Mouse (Mus musculus): ENCODE data around the gene Zfp40. TPM values are rescaled to one million over a fixed set of nuclear protein-coding genes. Genes with fewer than 3 reads are reported as not detected.
A peak's percentile ranks its signal among the peaks of the same experiment; 100 is the strongest.
"Not testable (repeated sequence)": the region's sequence is repeated elsewhere in the genome, so short reads cannot be mapped to it uniquely, and the experiment has no call there.

Zfp40 gene
- total RNA-seq (2014; rRNA removed; ENCODE audit: low replicate concordance) (3.4 and 4.8 TPM in 2 replicates), polyA plus RNA-seq (2015; fragmentation: Nextera tagmentation; extraction: Ambion mirVana) (6.1 and 7.1 TPM in 2 replicates)

- TF ChIP-seq CTCF (IDR thresholded peaks at IDR 0.05; ENCODE audit: low read depth) = no peak
- TF ChIP-seq EP300 (IDR thresholded peaks at IDR 0.05; ENCODE audit: low read depth) = no peak
- Histone ChIP-seq H3K27ac (ENCODE audit: low read depth) (peak within 1 kb of the TSS; percentile 87), H3K4me1 (ENCODE audit: control insufficient read depth, insufficient read depth) (peaks cover 7% of the 10 kb centered on the region; the same call in 1 of the 2 replicates), H3K36me3 (replicated peaks; ENCODE audit: control insufficient read depth, insufficient read depth, low read length) (0 out of 2 replicates have a peak, but pooled peaks cover 3% of the 10 kb centered on the region), H3K4me2 (ENCODE audit: low read depth, low read length) (peak within 1 kb of the TSS; percentile 79), H3K27me3 (ENCODE audit: control insufficient read depth, insufficient read depth, low read length) (no peaks in the 10 kb centered on the region), H3K9ac (replicated peaks; ENCODE audit: low read depth, low read length) (peak within 1 kb of the TSS; percentile 83), H3K4me3 (ENCODE audit: low read depth, low read length) (peak within 1 kb of the TSS; percentile 90), H3K9me3 (replicated peaks; ENCODE audit: control insufficient read depth, low read length) (no peaks in the 10 kb centered on the region)
- ATAC-seq (ENCODE audit: insufficient read depth, low read depth) = peak; percentile 100
- WGBS = 4% methylated on average over 27 of the region's 27 CpGs
- peak; percentile 88 for DNase-seq (ENCODE audit: low spot score)
These were observed at the start of gene Zfp40 for GRCm38 (mm10) chr17:23192453-23193379. Zfp40 (minus strand) TSS chr17:23193252.

GRCm38 (mm10) chr17:23218320-23218719, 25.3 kb upstream of the Zfp40 start:
- TF ChIP-seq EP300 (IDR thresholded peaks at IDR 0.05; ENCODE audit: low read depth) = no peak
- no peak for TF ChIP-seq CTCF (IDR thresholded peaks at IDR 0.05; ENCODE audit: low read depth)
- WGBS = 72% methylated on average over 2 of the region's 2 CpGs
- ATAC-seq (ENCODE audit: insufficient read depth, low read depth) = no peak
- H3K9ac ChIP-seq (replicated peaks; ENCODE audit: low read depth, low read length) = no peak overlapping the region
- no peaks in the 10 kb centered on the region for H3K36me3 ChIP-seq (replicated peaks; ENCODE audit: control insufficient read depth, insufficient read depth, low read length)
- no peaks in the 10 kb centered on the region for H3K4me1 ChIP-seq (ENCODE audit: control insufficient read depth, insufficient read depth)
- no peak overlapping the region for H3K27ac ChIP-seq (ENCODE audit: low read depth)
- no peaks in the 10 kb centered on the region for H3K27me3 ChIP-seq (ENCODE audit: control insufficient read depth, insufficient read depth, low read length)
- H3K4me2 ChIP-seq (ENCODE audit: low read depth, low read length) = no peak overlapping the region
- DNase-seq (ENCODE audit: low spot score) = no peak
- H3K9me3 ChIP-seq (replicated peaks; ENCODE audit: control insufficient read depth, low read length) = no peaks in the 10 kb centered on the region
- H3K4me3 ChIP-seq (ENCODE audit: low read depth, low read length) = no peak overlapping the region

GRCm38 (mm10) chr17:23199856-23200255, 6.8 kb upstream of the Zfp40 start:
- H3K27ac ChIP-seq (ENCODE audit: low read depth); H3K4me2 ChIP-seq (ENCODE audit: low read depth, low read length); H3K4me1 ChIP-seq (ENCODE audit: control insufficient read depth, insufficient read depth); DNase-seq (ENCODE audit: low spot score); H3K27me3 ChIP-seq (ENCODE audit: control insufficient read depth, insufficient read depth, low read length); ATAC-seq (ENCODE audit: insufficient read depth, low read depth); H3K4me3 ChIP-seq (ENCODE audit: low read depth, low read length); H3K9me3 ChIP-seq (replicated peaks; ENCODE audit: control insufficient read depth, low read length); H3K36me3 ChIP-seq (replicated peaks; ENCODE audit: control insufficient read depth, insufficient read depth, low read length); H3K9ac ChIP-seq (replicated peaks; ENCODE audit: low read depth, low read length): not testable (repeated sequence)
- peak; percentile 53 for TF ChIP-seq CTCF (IDR thresholded peaks at IDR 0.05; ENCODE audit: low read depth)
- 3% methylated on average over 1 of the region's 1 CpGs for WGBS

- Histone ChIP-seq H3K4me2 (ENCODE audit: low read depth, low read length) (peak overlapping the region; percentile 62), H3K9me3 (replicated peaks; ENCODE audit: control insufficient read depth, low read length) (no peaks in the 10 kb centered on the region), H3K36me3 (replicated peaks; ENCODE audit: control insufficient read depth, insufficient read depth, low read length) (0 out of 2 replicates have a peak, but pooled peaks cover 3% of the 10 kb centered on the region), H3K27ac (ENCODE audit: low read depth) (peak overlapping the region; percentile 27; the same call in 1 of the 2 replicates), H3K4me3 (ENCODE audit: low read depth, low read length) (peak overlapping the region; percentile 90), H3K4me1 (ENCODE audit: control insufficient read depth, insufficient read depth) (peaks cover 7% of the 10 kb centered on the region; the same call in 1 of the 2 replicates), H3K27me3 (ENCODE audit: control insufficient read depth, insufficient read depth, low read length) (no peaks in the 10 kb centered on the region), H3K9ac (replicated peaks; ENCODE audit: low read depth, low read length) (peak overlapping the region; percentile 50; the same call in 1 of the 2 replicates)
- peak; percentile 65 for DNase-seq (ENCODE audit: low spot score)
- TF ChIP-seq CTCF (IDR thresholded peaks at IDR 0.05; ENCODE audit: low read depth) = no peak
- TF ChIP-seq EP300 (IDR thresholded peaks at IDR 0.05; ENCODE audit: low read depth) = no peak
- peak; percentile 92 for ATAC-seq (ENCODE audit: insufficient read depth, low read depth)
- WGBS = 0% methylated on average over 11 of the region's 11 CpGs
These were observed 389 bp upstream of the Zfp40 start for GRCm38 (mm10) chr17:23193441-23193840.

- H3K27ac ChIP-seq (ENCODE audit: low read depth) = no peak overlapping the region
- no peak overlapping the region for H3K4me2 ChIP-seq (ENCODE audit: low read depth, low read length)
- H3K4me3 ChIP-seq (ENCODE audit: low read depth, low read length) = no peak overlapping the region
- no peaks in the 10 kb centered on the region for H3K27me3 ChIP-seq (ENCODE audit: control insufficient read depth, insufficient read depth, low read length)
- TF ChIP-seq CTCF (IDR thresholded peaks at IDR 0.05; ENCODE audit: low read depth) = no peak
- TF ChIP-seq EP300 (IDR thresholded peaks at IDR 0.05; ENCODE audit: low read depth) = no peak
- H3K36me3 ChIP-seq (replicated peaks; ENCODE audit: control insufficient read depth, insufficient read depth, low read length) = peaks cover 18% of the 10 kb centered on the region
- ATAC-seq (ENCODE audit: insufficient read depth, low read depth) (no peak), DNase-seq (ENCODE audit: low spot score) (no peak)
- H3K9me3 ChIP-seq (replicated peaks; ENCODE audit: control insufficient read depth, low read length) = no peaks in the 10 kb centered on the region
- no peak overlapping the region for H3K9ac ChIP-seq (replicated peaks; ENCODE audit: low read depth, low read length)
- peaks cover 7% of the 10 kb centered on the region; the same call in 1 of the 2 replicates for H3K4me1 ChIP-seq (ENCODE audit: control insufficient read depth, insufficient read depth)
- 69% methylated on average over 2 of the region's 2 CpGs for WGBS
These were observed 5.4 kb downstream of the Zfp40 start for GRCm38 (mm10) chr17:23187680-23188079.

Other genes with a start within 250 kb of the Zfp40 start
- not detected in 2 replicates for gene Vmn2r-ps130, start 132.1 kb downstream of the Zfp40 start, total RNA-seq (2014; rRNA removed; ENCODE audit: low replicate concordance)
- gene Vmn2r-ps130, start 132.1 kb downstream of the Zfp40 start, polyA plus RNA-seq (2015; fragmentation: Nextera tagmentation; extraction: Ambion mirVana) = not detected in 2 replicates
- not detected in 2 replicates for gene Vmn2r114, start 119.3 kb upstream of the Zfp40 start, total RNA-seq (2014; rRNA removed; ENCODE audit: low replicate concordance)
- gene Vmn2r114, start 119.3 kb upstream of the Zfp40 start, polyA plus RNA-seq (2015; fragmentation: Nextera tagmentation; extraction: Ambion mirVana) = not detected in 2 replicates
- not detected in 2 replicates for gene Vmn2r115, start 150.5 kb upstream of the Zfp40 start, total RNA-seq (2014; rRNA removed; ENCODE audit: low replicate concordance)
- gene Vmn2r115, start 150.5 kb upstream of the Zfp40 start, polyA plus RNA-seq (2015; fragmentation: Nextera tagmentation; extraction: Ambion mirVana) = not detected in 2 replicates
- gene Vmn2r116, start 191.4 kb upstream of the Zfp40 start, total RNA-seq (2014; rRNA removed; ENCODE audit: low replicate concordance) = not detected in 2 replicates
- gene Vmn2r116, start 191.4 kb upstream of the Zfp40 start, polyA plus RNA-seq (2015; fragmentation: Nextera tagmentation; extraction: Ambion mirVana) = not detected in 2 replicates

Data from heart, postnatal 0 days (tissue).